Mouse (Mus musculus) heart, adult 2 months (tissue): Measurements from ENCODE around the gene Natd1.

Experiments
- CTCF ChIP-seq: fragments of 200-600 bp; IDR thresholded peaks from 2 replicates; pipeline ENCODE4 v1.8.1; 2022; ENCODE audit warnings: antibody characterized with exemption, mild to moderate bottlenecking, moderate library complexity
- EP300 ChIP-seq: fragments of 200-500 bp; IDR thresholded peaks from 2 replicates; pipeline ENCODE4 v1.6.1; 2011; ENCODE audit warnings: low read depth, low read length, control low read depth; ENCODE audit not compliant: insufficient read depth

DNA sequence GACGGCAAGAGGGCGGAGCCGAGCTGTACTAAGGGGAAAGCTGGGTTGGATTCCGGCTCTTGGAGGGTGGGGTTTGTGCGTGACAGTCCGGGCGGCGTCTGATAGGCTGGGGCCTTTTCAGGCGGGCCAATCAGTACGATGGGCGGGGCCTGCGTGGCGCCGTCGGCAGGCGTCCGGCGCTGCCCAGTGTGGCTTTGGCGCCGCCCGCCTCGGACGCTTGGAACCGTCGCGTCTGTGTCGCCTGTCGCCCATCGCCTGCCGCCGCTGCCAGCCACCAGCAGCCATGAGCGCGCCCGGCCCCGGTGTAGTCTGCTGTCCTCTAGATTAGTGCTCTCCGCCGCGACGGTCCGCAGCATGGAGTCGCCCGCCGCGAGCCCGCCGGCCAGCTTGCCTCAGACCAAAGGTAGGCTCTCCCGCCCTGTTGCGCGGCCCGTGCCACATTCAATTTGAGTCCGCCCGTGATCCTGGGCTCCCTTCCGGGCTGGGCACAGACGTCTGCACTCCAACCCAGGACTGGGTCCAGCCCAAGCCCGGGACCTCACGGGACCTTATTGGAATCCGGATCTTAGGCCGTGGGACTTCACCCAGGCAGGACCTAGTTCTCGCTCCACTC lies 17.4 kb upstream of the Natd1 start, which contains the start of gene Map2k3:
- TF ChIP-seq CTCF (peak; percentile 31), EP300 (no peak)
